Mouse (Mus musculus) kidney, adult 8-10 months (tissue): Measurements from ENCODE around the gene Tmem189.
A peak's percentile ranks its signal among the peaks of the same experiment; 100 is the strongest.
"Not testable (repeated sequence)": the region's sequence is repeated elsewhere in the genome, so short reads cannot be mapped to it uniquely, and the experiment has no call there.

ENCODE experiments used
- DNase-seq, 2 experiments: peaks; one replicate each; pipeline ENCODE4 v3.0.0; 2022

The Tmem189 gene

GRCm38 (mm10) chr2:167621255-167622087, 68.2 kb downstream of the Tmem189 start:
- no peak for DNase-seq

- no peak for DNase-seq
These were observed 72.2 kb downstream of the Tmem189 start for GRCm38 (mm10) chr2:167617472-167617871.

DNA sequence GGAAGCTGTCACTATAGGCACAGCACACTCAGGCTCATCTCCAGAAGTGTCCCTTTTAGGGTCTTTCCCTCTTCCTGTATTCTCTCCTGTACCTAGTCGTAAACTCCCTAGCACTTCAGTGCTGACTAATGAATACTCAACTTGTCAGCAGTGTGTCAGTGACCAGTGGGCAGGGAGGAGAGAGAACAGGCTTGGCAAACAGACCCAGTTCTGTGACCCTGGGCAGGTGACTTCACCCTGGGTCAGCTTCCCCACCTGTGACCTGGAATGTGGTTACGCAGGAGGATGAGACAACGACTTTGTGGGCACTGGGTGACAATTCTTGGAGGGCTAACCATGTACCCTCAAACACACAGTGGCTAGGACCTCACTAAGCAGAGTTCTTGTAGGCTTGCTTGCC, 72.6 kb downstream of the Tmem189 start:
- DNase-seq, result no peak

DNA sequence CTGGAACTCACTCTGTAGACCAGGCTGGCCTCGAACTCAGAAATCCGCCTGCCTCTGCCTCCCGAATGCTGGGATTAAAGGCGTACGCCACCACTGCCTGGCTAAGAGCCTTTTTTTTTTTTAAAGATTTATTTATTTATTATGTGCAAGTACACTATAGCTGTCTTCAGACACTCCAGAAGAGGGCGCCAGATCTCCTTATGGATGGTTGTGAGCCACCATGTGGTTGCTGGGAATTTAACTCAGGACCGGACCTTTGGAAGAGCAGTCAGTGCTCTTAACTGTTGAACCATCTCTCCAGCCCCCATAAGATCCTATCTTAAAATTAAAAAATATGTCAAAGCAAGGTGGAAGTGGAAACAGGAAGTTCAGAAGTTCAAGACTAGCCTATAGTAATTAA, 76.3 kb downstream of the Tmem189 start:
- DNase-seq, result not testable (repeated sequence)

GRCm38 (mm10) chr2:167612122-167612521, 77.5 kb downstream of the Tmem189 start:
- no peak for DNase-seq

DNA sequence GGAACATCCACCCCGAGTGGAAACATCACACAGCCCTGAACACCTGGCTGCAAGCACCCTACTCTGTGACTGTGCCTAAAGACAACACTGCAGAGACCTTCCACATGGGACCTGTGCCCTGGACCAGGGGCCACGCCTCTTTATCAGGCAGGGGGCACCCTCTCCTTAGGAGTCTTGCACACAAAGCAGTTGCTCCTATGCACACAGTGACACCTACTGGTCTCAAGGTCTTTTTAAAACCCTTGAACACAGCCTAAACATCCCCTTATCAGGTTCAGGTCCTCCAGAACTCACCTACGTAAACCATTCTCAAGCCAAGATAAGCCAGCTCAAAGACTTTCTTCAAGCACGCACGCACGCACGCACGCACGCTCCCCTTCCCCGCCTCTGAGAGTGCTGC, 78.3 kb downstream of the Tmem189 start:
- DNase-seq, result no peak

DNA sequence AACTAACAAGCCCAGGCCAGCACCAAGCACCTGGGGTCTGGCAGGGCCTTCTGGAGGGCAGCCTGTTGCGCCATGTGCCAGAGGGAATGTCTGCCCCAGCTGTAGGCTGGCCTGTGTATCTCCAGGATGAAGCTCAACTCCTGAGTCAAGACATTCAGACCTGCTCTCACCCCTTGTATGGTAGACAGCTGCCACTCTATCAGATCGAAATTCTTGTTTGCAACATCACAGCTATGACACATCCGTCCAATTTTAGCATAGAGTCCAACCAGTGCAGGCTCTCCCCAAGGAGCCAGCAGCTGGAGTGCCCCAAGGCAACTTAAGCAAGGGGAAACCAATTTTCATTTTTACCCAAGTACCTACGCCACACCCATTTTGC, 82.9 kb downstream of the Tmem189 start:
- no peak for DNase-seq

- no peak for DNase-seq
These were observed 83.5 kb downstream of the Tmem189 start for GRCm38 (mm10) chr2:167605817-167606744.

GRCm38 (mm10) chr2:167605178-167605794, 84.3 kb downstream of the Tmem189 start:
- peak; percentile 81 to 94 for DNase-seq

GRCm38 (mm10) chr2:167602978-167603377, 86.6 kb downstream of the Tmem189 start:
- no peak for DNase-seq

DNA sequence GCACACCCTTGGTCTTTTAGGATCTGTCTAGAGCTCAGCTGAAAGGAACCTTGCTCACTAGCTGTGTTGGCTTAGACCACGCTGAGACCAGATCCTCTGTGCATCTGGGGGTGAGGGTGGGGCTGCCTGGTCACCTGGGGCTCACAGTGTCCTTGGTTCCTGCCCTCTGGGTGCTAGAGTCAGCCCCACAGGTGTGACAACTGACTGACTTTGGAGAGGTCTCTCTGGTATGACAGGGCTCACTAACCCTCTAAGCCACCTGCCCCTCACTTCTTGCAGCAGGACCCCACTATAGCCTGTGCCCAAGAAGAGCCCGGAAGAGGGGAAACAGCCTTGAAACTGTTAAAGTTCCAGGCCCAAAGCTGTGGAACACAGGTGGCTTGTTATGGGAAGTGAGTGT, 87.3 kb downstream of the Tmem189 start:
- DNase-seq, result no peak

DNA sequence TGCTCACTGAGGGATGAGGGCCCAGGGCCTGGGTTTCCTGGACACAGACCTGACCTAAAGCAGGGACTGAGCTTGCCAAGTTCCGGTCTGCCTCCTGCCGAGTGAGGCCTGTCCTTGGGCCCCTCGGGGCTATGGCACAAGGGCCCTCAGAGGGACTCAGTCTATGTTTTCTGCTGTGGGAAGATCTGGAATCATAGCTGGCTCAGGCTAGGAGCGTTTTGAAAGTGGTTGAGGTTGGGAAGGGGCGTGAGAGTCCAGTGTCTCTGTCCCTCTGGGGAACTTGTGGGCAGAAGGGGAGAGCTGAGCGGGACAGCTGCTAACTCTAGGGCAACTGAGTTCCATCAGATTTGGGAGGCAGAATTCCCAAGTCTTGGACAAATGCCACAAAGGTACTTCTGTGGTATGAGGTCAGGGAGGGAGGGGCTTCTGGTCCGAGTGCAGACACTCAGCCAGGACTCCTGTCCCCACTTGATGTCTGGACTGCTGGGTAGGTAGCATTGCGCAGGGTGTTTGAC, 89.1 kb downstream of the Tmem189 start:
- no peak for DNase-seq

GRCm38 (mm10) chr2:167599917-167600316, 89.7 kb downstream of the Tmem189 start:
- DNase-seq, result no peak

- no peak for DNase-seq
These were observed 90.4 kb downstream of the Tmem189 start for GRCm38 (mm10) chr2:167599195-167599594.

- no peak for DNase-seq
These were observed 92.0 kb downstream of the Tmem189 start for GRCm38 (mm10) chr2:167597492-167598186.

DNA sequence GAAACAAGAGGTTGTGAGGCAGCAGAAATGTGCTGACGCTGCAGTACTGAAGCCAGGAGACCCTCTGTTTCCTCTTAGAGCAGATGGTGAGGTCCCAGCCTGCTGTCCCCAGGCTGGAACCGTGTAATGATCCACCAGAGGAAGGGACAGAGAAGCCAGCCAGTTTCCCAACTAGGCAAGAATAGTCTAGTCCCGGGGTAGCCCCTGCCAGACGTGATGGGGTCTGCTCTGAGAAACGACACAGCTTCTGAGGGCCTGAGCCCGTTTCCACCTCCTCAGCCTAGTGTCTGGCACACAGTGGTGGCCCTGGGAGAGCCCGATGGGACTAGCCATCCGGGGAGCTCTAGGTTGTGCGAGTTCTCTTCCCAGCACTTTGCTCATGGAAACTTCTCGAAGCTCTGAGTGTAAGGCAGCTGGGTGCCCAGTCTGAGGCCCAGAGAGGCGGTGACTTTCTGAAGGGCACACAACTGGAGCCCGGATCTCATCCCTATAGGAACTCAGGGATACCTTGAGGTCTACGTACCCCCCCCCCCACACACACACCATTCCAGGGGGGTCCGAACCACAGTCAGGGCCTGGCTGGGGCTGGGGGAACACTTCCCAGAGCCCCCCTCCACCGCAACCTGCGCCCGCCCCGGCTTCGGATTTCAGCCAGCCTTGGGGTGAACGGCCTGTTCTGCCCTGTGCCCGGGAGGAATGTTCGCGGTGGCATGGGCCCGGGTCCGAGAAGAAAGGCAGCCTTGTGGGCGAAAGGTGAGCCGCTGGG, 92.7 kb downstream of the Tmem189 start:
- DNase-seq, result no peak

- DNase-seq, result no peak
These were observed 93.4 kb downstream of the Tmem189 start for GRCm38 (mm10) chr2:167596262-167596661.

GRCm38 (mm10) chr2:167595761-167596171, 93.9 kb downstream of the Tmem189 start:
- peak in 1 of 2 experiments; percentile 15 for DNase-seq

DNA sequence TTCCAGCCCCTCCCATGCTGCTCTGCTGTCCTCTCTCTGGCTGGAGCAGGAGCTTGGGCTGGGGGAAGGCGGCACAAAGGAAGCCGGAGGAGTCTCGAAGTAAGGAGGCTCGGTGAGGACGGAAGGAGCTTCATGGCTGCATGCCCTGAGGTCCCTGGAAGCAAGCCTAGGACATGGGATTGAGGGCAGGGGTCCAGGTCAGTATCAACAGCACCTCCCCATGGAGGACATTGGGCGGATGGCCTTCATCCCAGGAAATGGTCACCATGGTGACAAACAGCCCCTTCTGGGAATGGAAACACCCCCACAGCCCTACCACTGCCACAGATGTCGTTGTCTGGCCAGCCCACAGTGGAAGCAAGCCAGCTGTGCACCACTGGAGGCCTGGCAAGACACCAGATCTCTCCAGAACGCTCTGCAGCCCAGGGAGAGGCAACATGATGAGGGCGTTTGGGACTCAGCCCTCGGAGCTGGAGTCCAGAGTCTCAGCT, 95.1 kb downstream of the Tmem189 start:
- DNase-seq, result peak; percentile 76 to 81

- no peak for DNase-seq
These were observed 95.9 kb downstream of the Tmem189 start for GRCm38 (mm10) chr2:167593551-167594250.
